Mouse (Mus musculus) bone marrow macrophage, adult 2 months (primary cell): Measurements from ENCODE around the gene Sacs. TPM values are rescaled to one million over a fixed set of nuclear protein-coding genes. Genes with fewer than 3 reads are reported as not detected.

Experiments used
- H3K27ac ChIP-seq: 2 replicates; pipeline ENCODE4 v1.5.1; 2012; ENCODE audit warnings: low read depth, low read length; ENCODE audit not compliant: insufficient read depth
- H3K4me1 ChIP-seq: 2 replicates; pipeline ENCODE4 v1.6.1; 2012; ENCODE audit warnings: low read length; ENCODE audit not compliant: control insufficient read depth, insufficient read depth
- H3K4me3 ChIP-seq: 2 replicates; pipeline ENCODE4 v1.5.1; 2012; ENCODE audit warnings: mild to moderate bottlenecking, low read length, moderate library complexity; ENCODE audit not compliant: insufficient read depth
- CTCF ChIP-seq: IDR thresholded peaks from 2 replicates; pipeline ENCODE4 v1.5.1; 2012; ENCODE audit warnings: low read depth, mild to moderate bottlenecking, low read length, moderate library complexity
- POLR2A ChIP-seq: IDR thresholded peaks from 2 replicates; pipeline ENCODE4 v1.6.1; 2012; ENCODE audit warnings: mild to moderate bottlenecking, low read depth, low read length, borderline replicate concordance
- polyA plus RNA-seq: library from polyadenylated mRNA; stranded (reverse); fragments of >200 nt; gene quantifications from 2 replicates; pipeline ENCODE4 v1.2.4, GENCODE M21; 2012; ENCODE audit not compliant: missing spikeins, insufficient read depth, insufficient read length

Sacs gene
- polyA plus RNA-seq, 1 experiment, result 4.1 TPM

DNA sequence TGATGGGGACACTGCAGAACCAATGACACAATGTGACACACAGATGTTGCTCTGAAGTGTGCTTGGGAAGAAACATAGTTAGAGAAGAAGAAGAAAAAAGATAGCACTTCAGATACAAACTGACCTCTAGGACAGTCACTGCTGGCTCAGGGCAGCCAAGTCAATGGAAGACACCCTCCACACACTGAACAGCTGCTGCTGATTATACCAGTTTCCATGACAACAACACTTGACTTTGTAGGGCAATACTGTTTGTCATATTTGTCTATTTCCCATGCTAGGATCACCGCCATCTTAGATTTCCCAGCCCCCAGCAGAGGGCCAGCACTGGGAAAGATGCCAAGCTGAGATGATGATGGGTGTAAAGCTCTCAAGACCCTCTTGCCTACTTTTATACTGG is 22.7 kb downstream of the Sacs start:
- no peak for TF ChIP-seq POLR2A
- no peak for TF ChIP-seq CTCF
- Histone ChIP-seq H3K27ac (no peak overlapping the region), H3K4me1 (peaks cover 18% of the 10 kb centered on the region), H3K4me3 (no peak overlapping the region)

DNA sequence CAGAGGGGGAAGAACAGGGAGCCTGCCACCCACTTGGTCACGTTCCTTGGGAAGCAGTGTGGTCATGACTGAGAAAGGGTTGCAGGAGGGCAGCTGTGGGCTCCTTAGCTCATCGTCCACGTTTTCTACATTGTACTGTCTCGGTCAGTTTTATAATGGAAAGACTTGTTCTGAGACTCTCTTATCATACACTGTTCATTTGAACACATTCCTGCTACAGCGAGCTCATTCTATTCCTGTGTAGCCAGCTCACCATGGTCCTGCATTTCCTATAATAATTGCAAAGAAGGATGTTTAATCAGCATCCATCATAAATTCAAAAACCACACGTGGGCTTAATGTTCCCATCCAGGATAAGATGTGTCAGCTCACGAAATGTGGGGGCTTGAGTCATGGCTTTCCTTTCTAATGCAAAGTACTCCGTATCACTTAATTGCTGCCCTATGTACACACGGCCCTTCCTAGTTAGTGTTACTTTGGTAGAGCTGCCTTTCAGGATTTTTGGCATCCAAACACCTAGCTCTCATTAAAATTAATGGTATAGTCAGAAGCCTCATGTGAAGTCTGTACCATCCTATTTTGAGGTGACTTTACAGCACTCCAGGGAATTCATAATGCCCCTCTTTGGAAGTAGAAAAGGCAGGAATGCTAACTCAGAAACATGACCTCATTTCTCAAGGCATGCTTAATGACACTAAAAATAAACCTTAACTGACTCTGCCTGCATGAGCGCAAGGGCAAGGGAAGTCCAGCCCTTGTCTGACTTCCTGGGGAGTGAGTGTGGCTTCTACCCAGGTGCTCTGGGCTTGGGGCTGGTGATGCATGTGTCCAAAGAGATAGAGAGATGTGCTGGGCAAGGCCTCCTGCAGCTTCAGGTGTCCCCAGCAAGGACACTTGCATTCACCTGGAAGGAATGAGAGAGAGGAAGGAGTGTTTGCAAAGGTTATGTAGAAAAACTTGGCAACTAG is 23.4 kb downstream of the Sacs start:
- Histone ChIP-seq H3K4me1 (peaks cover 18% of the 10 kb centered on the region), H3K27ac (no peak overlapping the region), H3K4me3 (no peak overlapping the region)
- no peak for TF ChIP-seq CTCF
- TF ChIP-seq POLR2A, result no peak

DNA sequence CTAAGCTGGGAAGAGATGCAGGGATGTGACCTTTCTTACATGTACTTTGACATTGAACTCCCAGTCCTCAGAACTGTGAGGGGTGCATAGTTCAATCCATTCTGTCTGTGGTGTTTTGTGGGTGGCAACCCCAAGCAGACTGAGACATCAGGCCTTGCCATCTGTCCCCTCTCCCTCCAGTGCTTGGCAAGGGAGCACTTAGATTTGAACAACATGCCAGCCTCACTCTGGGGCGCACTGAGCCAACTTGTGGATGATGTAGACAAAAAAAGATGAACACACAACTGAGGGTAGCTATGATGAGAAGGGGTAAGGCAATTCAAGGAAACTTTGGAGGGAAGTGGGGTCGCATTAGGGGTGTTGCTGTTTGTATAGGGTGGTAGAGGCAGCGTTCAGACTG is 26.2 kb downstream of the Sacs start:
- Histone ChIP-seq H3K4me3 (no peak overlapping the region), H3K4me1 (peaks cover 14% of the 10 kb centered on the region), H3K27ac (no peak overlapping the region)
- TF ChIP-seq POLR2A, result no peak
- no peak for TF ChIP-seq CTCF

DNA sequence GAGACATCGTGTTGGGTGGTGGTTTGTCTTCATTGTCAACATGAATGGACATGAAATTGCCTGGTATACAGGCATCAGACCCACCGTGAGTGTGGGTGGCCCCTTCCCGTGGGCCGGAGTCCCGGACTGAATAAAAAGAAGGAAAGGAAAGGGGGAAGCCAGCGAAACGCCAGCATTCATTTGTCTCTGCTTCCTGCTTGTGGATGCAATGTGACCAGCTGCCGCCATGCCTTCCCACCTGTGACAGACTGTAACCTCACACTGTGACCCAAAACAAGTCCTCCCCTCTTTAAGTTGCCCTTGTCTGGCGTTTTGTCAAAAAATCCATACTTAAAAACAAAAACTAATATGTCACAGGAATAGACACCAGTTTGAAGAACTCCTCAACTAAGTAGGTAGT is 27.7 kb downstream of the Sacs start:
- Histone ChIP-seq H3K4me1 (peaks cover 14% of the 10 kb centered on the region), H3K4me3 (no peak overlapping the region), H3K27ac (no peak overlapping the region)
- TF ChIP-seq POLR2A (no peak), CTCF (no peak)

DNA sequence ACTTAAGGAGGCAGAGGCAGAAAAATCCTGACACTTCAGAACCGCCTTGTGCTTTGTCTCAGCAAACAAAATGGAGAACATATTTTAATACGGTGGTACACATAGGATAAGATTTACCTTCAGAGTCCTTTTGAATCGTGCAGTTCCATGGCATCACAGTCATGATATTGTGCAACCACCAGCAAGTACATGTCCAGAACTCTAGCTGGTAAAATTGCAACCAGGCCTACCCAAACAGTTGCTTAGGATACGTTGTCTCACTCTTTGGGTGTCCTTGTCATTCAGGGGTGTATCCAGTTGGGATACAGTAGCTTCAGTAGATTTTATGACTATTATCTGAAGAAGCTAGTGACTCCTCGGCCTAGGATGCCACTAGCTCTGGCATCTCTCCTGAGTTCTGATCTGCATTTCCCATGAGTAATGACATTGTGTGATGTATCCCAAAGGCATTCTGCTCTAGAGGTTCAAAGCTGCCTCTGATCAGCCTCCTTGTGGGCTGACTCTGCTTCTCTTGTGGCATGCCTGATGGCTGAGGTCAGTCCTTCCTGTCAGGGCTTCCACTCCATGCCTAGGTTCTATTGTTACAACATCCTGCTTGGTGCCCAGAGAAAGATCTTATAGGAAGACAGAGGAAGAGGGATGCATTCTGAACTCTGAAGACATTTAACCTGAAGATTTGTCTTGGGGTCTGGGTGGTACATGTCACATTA is 33.2 kb downstream of the Sacs start:
- Histone ChIP-seq H3K4me1 (0 out of 2 replicates have a peak, but pooled peaks cover 3% of the 10 kb centered on the region), H3K27ac (no peak overlapping the region), H3K4me3 (no peak overlapping the region)
- TF ChIP-seq CTCF (no peak), POLR2A (no peak)

DNA sequence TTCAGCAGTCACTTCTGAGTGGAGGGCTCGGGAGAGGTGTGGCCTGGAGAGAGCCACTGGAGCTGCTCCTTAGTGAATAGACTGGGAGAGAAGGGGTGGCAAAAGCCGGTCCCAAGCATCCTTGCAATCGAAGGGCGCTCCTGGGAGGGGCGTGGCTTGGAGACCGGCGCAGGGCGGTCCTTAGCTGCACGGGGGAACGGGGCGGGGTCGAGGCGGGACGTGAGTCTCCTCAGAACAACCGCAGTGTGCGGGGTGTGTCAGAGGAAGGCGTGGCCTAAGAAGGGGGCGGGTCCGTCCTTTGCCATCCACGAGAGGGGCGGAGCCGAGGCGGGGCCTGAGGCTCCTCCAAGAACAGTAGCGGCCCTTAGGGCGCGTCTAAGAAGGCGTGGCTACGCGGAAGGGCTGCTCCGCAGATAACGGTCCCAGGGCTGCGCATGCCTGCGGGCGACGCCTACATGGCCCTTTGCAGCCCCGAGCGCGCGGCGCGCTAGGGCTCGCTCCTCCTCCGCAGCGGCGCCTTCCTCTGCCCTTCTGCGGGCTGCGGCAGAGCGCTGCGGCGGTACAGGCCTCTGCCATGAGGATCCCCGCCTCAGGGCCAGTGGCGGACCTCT is 34.4 kb downstream of the Sacs start:
- TF ChIP-seq POLR2A, result no peak
- TF ChIP-seq CTCF, result no peak
- peak overlapping the region; percentile 33; the same call in 1 of the 2 replicates for H3K27ac ChIP-seq
- H3K4me1 ChIP-seq, result 0 out of 2 replicates have a peak, but pooled peaks cover 3% of the 10 kb centered on the region
- H3K4me3 ChIP-seq, result peak overlapping the region; percentile 88

DNA sequence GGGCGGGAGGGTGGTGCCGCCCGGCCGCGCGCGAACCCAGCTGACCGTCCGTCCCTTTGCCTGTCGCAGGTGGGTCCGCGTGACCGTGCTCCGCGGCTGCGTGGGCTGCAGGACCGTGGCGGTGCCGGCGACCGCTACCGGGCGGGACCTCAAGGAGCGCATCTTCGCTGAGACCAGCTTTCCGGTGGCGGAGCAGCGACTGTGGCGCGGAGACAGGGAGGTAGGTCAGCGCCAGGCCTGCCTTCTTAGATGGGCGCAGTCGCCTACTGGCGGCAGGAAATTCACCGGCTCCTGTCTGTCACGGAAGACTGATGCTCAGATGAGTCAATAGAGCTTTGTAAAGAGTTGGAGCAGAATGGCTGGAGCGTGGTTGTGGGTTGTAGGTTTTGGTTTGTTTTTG is 35.0 kb downstream of the Sacs start:
- 0 out of 2 replicates have a peak, but pooled peaks cover 3% of the 10 kb centered on the region for H3K4me1 ChIP-seq
- TF ChIP-seq POLR2A, result no peak
- no peak for TF ChIP-seq CTCF
- peak overlapping the region; percentile 33; the same call in 1 of the 2 replicates for H3K27ac ChIP-seq
- H3K4me3 ChIP-seq, result peak overlapping the region; percentile 88

DNA sequence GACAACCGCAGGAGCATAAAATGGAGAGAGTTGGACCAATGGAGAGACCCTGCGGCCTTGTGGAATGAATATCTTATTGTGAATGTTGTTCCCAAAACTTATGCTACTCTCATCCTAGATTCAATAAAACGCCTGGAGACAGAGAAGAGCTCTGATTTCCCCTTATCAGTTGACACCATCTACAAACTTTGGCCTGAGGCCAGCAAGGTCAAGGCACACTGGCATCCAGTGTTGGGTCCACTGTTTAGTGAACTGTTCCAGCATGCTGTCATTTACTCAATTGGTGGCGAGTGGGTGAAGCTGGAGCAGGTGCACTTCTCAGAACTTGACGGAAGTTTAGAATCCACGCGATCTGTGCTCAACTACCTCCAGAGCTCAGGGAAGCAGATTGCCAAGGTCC is 53.6 kb downstream of the Sacs start:
- peaks cover 2% of the 10 kb centered on the region; the same call in 1 of the 2 replicates for H3K4me1 ChIP-seq
- TF ChIP-seq CTCF, result no peak
- no peak for TF ChIP-seq POLR2A
- H3K4me3 ChIP-seq, result no peak overlapping the region
- no peak overlapping the region for H3K27ac ChIP-seq

DNA sequence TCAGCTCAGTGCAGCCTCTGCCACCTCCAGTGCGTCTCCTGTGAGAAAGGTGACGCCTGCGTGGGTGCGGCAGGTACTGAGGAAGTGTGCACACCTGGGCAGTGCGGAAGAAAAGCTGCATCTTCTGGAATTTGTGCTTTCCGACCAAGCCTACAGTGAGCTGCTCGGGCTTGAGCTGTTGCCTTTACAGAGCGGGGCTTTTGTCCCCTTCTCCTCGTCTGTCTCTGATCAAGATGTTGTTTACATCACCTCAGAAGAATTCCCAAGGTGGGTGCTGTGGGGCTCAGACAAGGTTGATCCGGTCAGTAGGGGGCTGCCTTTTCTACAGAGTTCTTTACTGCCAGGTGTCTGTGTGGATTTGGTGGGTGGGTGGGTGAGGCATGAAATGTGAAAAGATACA is 54.1 kb downstream of the Sacs start:
- Histone ChIP-seq H3K27ac (no peak overlapping the region), H3K4me3 (no peak overlapping the region), H3K4me1 (peaks cover 2% of the 10 kb centered on the region; the same call in 1 of the 2 replicates)
- TF ChIP-seq CTCF (no peak), POLR2A (no peak)

DNA sequence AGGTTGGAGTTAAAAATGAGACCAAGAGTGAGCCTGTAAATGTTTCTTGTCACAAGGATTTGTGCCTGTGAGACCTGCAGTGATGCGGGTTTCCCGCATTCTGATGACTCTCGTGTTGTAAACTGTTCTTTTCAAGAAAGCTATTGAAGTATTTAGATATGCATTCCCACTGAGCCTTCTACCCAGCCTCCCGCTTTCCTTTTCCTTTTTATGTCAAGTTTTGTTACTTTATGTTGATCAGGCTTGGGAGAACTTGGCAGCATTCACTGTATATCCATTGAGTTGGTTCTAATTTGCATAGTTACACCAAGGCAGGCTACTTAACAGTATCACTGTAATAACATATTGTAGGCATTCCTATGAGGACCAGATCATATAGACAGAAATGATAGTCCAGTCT is 56.2 kb downstream of the Sacs start:
- TF ChIP-seq POLR2A (no peak), CTCF (no peak)
- Histone ChIP-seq H3K4me1 (peaks cover 2% of the 10 kb centered on the region; the same call in 1 of the 2 replicates), H3K27ac (no peak overlapping the region), H3K4me3 (no peak overlapping the region)
